Mouse (Mus musculus) kidney, adult 2 months (tissue): Measurements from ENCODE around the gene Nodal.

ENCODE experiments used
- CTCF ChIP-seq: fragments of 200-500 bp; conservative IDR thresholded peaks from 2 replicates; pipeline ENCODE4 v1.5.1; 2011; ENCODE audit warnings: low read depth, mild to moderate bottlenecking, control low read depth, low read length, moderate library complexity, mixed read lengths; ENCODE audit not compliant: insufficient read depth, insufficient read length
- POLR2A ChIP-seq: fragments of 200-500 bp; IDR thresholded peaks from one replicate; pipeline ENCODE4 v1.6.1; 2011; ENCODE audit warnings: low read depth, low read length, control low read depth

DNA sequence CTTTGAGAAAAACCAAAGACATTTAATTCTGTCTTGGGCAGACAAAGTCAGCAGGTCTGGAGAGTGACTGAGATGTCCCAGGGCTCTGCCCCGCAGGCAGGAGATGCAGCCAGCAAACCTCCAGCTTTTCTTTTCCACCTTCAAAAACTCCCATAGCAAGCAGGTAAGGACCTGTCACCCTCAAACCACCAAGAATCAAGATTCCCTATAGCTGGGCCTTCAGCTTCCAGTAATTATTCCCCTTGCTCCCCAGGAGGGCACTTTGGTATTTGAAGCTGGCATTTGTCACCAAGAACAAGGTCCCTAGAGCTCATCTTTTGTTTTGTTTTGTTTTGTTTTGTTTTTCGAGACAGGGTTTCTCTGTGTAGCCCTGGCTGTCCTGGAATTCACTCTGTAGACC lies 726 bp upstream of the Nodal start:
- TF ChIP-seq CTCF (no peak), POLR2A (no peak)
